Comparison of ENCODE assay signal across 10 mouse cellular contexts in genomic region chrX:21293666-21294065, GRCm38 (mm10).
DNase-seq lines count a peak whose midpoint lies in the region; ATAC-seq and TF ChIP-seq lines count a peak whose summit lies in the region.
"Had no signal": no experiment of that assay in that cellular context is flagged by ENCODE, and none has a peak within 500 bp of the region (broad histone marks: within the 10 kb centered on the region; RNA-seq: fewer than 3 reads in every experiment).

No protein-coding gene starts in this region.

- no peaks in the 10 kb centered on the region for H3K36me3 ChIP-seq in forebrain, embryonic 11.5 days (ENCODE audit: control insufficient read depth, insufficient read depth, low read length)
- H3K36me3 ChIP-seq in forebrain, embryonic 15.5 days, result no peaks in the 10 kb centered on the region
- H3K36me3 ChIP-seq in liver, adult 2 months (ENCODE audit: control insufficient read depth, insufficient read depth, low read length), result no peaks in the 10 kb centered on the region
- no peaks in the 10 kb centered on the region for H3K36me3 ChIP-seq in liver, embryonic 11.5 days (ENCODE audit: control insufficient read depth, insufficient read depth, low read length)
- no peaks in the 10 kb centered on the region for H3K36me3 ChIP-seq in embryonic facial prominence, embryonic 11.5 days (replicated peaks; ENCODE audit: control insufficient read depth, insufficient read depth, low read depth, low read length)
- H3K36me3 ChIP-seq: heart, embryonic 15.5 days had no signal

- no peaks in the 10 kb centered on the region for H3K79me2 ChIP-seq in liver, adult 2 months (ENCODE audit: control insufficient read depth, insufficient read depth, low read length)

- ATAC-seq in forebrain, embryonic 11.5 days (replicated peaks; ENCODE audit: low FRiP score), result no peak
- no peak for ATAC-seq in forebrain, embryonic 15.5 days (replicated peaks)
- no peak for ATAC-seq in liver, embryonic 11.5 days (replicated peaks; ENCODE audit: low FRiP score)
- no peak for ATAC-seq in embryonic facial prominence, embryonic 11.5 days (replicated peaks; ENCODE audit: insufficient number of reproducible peaks, low FRiP score, low TSS enrichment, low read depth)
- no peak for ATAC-seq in inflammation-experienced regulatory T-cells, adult 6 months

- no peak overlapping the region for H3K27ac ChIP-seq in forebrain, embryonic 11.5 days (ENCODE audit: low read depth, low read length)
- no peak overlapping the region for H3K27ac ChIP-seq in forebrain, embryonic 15.5 days (replicated peaks)
- H3K27ac ChIP-seq in liver, adult 2 months (replicated peaks; ENCODE audit: insufficient read depth, low read depth, low read length), result no peak overlapping the region
- H3K27ac ChIP-seq in liver, embryonic 11.5 days (ENCODE audit: low read depth, low read length), result no peak overlapping the region
- H3K27ac ChIP-seq in embryonic facial prominence, embryonic 11.5 days (replicated peaks; ENCODE audit: low read depth, low read length), result no peak overlapping the region
- H3K27ac ChIP-seq: heart, embryonic 15.5 days had no signal

- DNase-seq in forebrain, embryonic 11.5 days (ENCODE audit: low spot score), result peak; percentile 70
- peak; percentile 6 for DNase-seq in liver, adult 2 months (ENCODE audit: extremely low read depth, low read depth, low spot score)
- DNase-seq in liver, embryonic 11.5 days (ENCODE audit: low spot score), result no peak
- DNase-seq in adrenal gland, adult 2 months, result peak; percentile 5
- peak; percentile 55 for DNase-seq in embryonic facial prominence, embryonic 11.5 days (ENCODE audit: low spot score)
- DNase-seq in lung, postnatal 10 days, result peak; percentile 46

- H3K4me1 ChIP-seq in forebrain, embryonic 11.5 days (replicated peaks; ENCODE audit: control insufficient read depth, insufficient read depth, low read length), result no peaks in the 10 kb centered on the region
- no peaks in the 10 kb centered on the region for H3K4me1 ChIP-seq in forebrain, embryonic 15.5 days
- no peaks in the 10 kb centered on the region for H3K4me1 ChIP-seq in liver, adult 2 months (ENCODE audit: control insufficient read depth, insufficient read depth, low read length)
- H3K4me1 ChIP-seq in liver, embryonic 11.5 days (replicated peaks; ENCODE audit: control insufficient read depth, insufficient read depth, low read length), result no peaks in the 10 kb centered on the region
- H3K4me1 ChIP-seq in embryonic facial prominence, embryonic 11.5 days (ENCODE audit: control insufficient read depth, insufficient read depth, low read length), result no peaks in the 10 kb centered on the region
- H3K4me1 ChIP-seq: heart, embryonic 15.5 days; megakaryocyte, embryonic 14.5 days had no signal

- TF ChIP-seq POLR2A in liver, adult 2 months (IDR thresholded peaks at IDR 0.05; ENCODE audit: extremely low read depth, insufficient read depth, low read length), result no peak

- H3K9ac ChIP-seq in forebrain, embryonic 11.5 days (ENCODE audit: low read length), result no peak overlapping the region
- no peak overlapping the region for H3K9ac ChIP-seq in forebrain, embryonic 15.5 days (replicated peaks)
- H3K9ac ChIP-seq in liver, adult 2 months (ENCODE audit: low read depth, low read length), result no peak overlapping the region
- H3K9ac ChIP-seq in liver, embryonic 11.5 days (ENCODE audit: low read depth, low read length), result no peak overlapping the region
- H3K9ac ChIP-seq in embryonic facial prominence, embryonic 11.5 days (replicated peaks; ENCODE audit: low read length), result no peak overlapping the region
- H3K9ac ChIP-seq: heart, embryonic 15.5 days had no signal

- H3K4me2 ChIP-seq in forebrain, embryonic 11.5 days (ENCODE audit: low read depth, low read length, severe bottlenecking), result no peak overlapping the region
- no peak overlapping the region for H3K4me2 ChIP-seq in forebrain, embryonic 15.5 days (replicated peaks)
- H3K4me2 ChIP-seq in liver, embryonic 11.5 days, result no peak overlapping the region
- H3K4me2 ChIP-seq in embryonic facial prominence, embryonic 11.5 days (ENCODE audit: low read depth, low read length), result no peak overlapping the region
- H3K4me2 ChIP-seq: heart, embryonic 15.5 days had no signal

- H3K9me3 ChIP-seq in forebrain, embryonic 11.5 days (ENCODE audit: control insufficient read depth, low read length), result no peaks in the 10 kb centered on the region
- no peaks in the 10 kb centered on the region for H3K9me3 ChIP-seq in forebrain, embryonic 15.5 days
- H3K9me3 ChIP-seq in liver, embryonic 11.5 days (ENCODE audit: control insufficient read depth, low read length), result no peaks in the 10 kb centered on the region
- H3K9me3 ChIP-seq in embryonic facial prominence, embryonic 11.5 days (replicated peaks; ENCODE audit: control insufficient read depth, low read length), result no peaks in the 10 kb centered on the region
- H3K9me3 ChIP-seq: heart, embryonic 15.5 days; megakaryocyte, embryonic 14.5 days had no signal

- WGBS in forebrain, embryonic 11.5 days, result 13% methylated on average over 5 of the region's 5 CpGs
- 13% methylated on average over 5 of the region's 5 CpGs for WGBS in forebrain, embryonic 15.5 days
- WGBS in liver, adult 2 months, result 7% methylated on average over 5 of the region's 5 CpGs
- 9% methylated on average over 5 of the region's 5 CpGs for WGBS in liver, embryonic 11.5 days
- 20% methylated on average over 5 of the region's 5 CpGs for WGBS in embryonic facial prominence, embryonic 11.5 days

- no peaks in the 10 kb centered on the region for H3K27me3 ChIP-seq in forebrain, embryonic 11.5 days (ENCODE audit: control insufficient read depth, insufficient read depth, low read length)
- H3K27me3 ChIP-seq in forebrain, embryonic 15.5 days, result no peaks in the 10 kb centered on the region
- no peaks in the 10 kb centered on the region for H3K27me3 ChIP-seq in liver, adult 2 months (ENCODE audit: control insufficient read depth, insufficient read depth, low read length)
- no peaks in the 10 kb centered on the region for H3K27me3 ChIP-seq in liver, embryonic 11.5 days (replicated peaks; ENCODE audit: control insufficient read depth, insufficient read depth, low read length)
- H3K27me3 ChIP-seq in embryonic facial prominence, embryonic 11.5 days (ENCODE audit: control insufficient read depth, insufficient read depth, low read length), result no peaks in the 10 kb centered on the region
- H3K27me3 ChIP-seq: heart, embryonic 15.5 days; megakaryocyte, embryonic 14.5 days had no signal

- peak; percentile 73 for TF ChIP-seq CTCF in liver, adult 2 months (IDR thresholded peaks at IDR 0.05; ENCODE audit: low read depth, low read length)

- no peak overlapping the region for H3K4me3 ChIP-seq in forebrain, embryonic 11.5 days (ENCODE audit: low read depth, low read length)
- H3K4me3 ChIP-seq in forebrain, embryonic 15.5 days, result no peak overlapping the region
- no peak overlapping the region for H3K4me3 ChIP-seq in liver, adult 2 months (ENCODE audit: insufficient read depth, low read depth, low read length)
- no peak overlapping the region for H3K4me3 ChIP-seq in liver, embryonic 11.5 days (ENCODE audit: low read depth, low read length)
- no peak overlapping the region for H3K4me3 ChIP-seq in embryonic facial prominence, embryonic 11.5 days (ENCODE audit: low read depth, low read length)
- H3K4me3 ChIP-seq: heart, embryonic 15.5 days; megakaryocyte, embryonic 14.5 days had no signal
